Mouse (Mus musculus): Measurements from ENCODE around the gene Gimap8. TPM values are rescaled to one million over a fixed set of nuclear protein-coding genes. Genes with fewer than 3 reads are reported as not detected.
A peak's percentile ranks its signal among the peaks of the same experiment; 100 is the strongest.

Gimap8 gene
- polyA plus RNA-seq, 1 experiment from 2014 or later = 1.2 TPM

DNA sequence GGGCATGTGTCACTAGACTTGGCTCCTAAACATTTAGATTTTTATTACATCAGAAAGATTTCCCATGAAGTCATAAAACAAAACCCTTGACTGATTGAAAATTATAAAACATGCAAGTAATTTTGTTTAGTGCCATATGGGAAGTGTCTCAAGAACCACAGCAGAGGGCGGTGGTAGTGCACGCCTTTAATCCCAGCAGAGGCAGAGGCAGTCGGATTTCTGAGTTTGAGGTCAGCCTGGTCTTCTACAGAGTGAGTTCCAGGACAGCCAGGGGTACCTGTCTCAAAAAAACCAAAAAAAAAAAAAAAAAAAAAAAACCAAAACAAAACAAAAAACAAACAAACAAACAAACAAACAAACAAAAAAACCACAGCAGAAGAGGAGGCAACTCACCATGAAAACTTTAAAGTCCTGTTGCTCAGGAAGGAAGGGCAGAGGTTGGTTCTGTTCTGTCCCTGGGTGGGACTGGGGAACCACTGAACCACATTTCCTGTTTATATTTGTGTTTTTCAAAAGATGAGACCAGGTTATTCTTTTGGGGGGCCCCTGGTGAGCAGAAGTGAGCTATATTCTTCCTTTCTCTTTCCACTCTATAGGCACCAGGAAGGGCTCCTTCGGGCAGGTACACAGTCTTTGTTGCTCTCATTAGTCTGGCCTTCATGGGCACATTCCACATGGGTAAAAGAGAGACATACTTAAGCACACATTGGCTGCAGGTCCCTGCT, 50.0 kb downstream of the Gimap8 start:
- no peak overlapping the region for H3K4me2 ChIP-seq
- H3K27me3 ChIP-seq (replicated peaks) = no peaks in the 10 kb centered on the region
- H3K9me3 ChIP-seq (replicated peaks) = peaks cover 5% of the 10 kb centered on the region; the same call in 1 of the 2 replicates
- peaks cover 3% of the 10 kb centered on the region; the same call in 1 of the 2 replicates for H3K4me1 ChIP-seq (replicated peaks)
- WGBS = 80% methylated on average over 4 of the region's 4 CpGs
- H3K9ac ChIP-seq = no peak overlapping the region
- no peak overlapping the region for H3K27ac ChIP-seq (ENCODE audit: poor library complexity, severe bottlenecking)
- no peaks in the 10 kb centered on the region for H3K36me3 ChIP-seq
- ATAC-seq (ENCODE audit: insufficient number of reproducible peaks, low FRiP score) = no peak
- H3K4me3 ChIP-seq = no peak overlapping the region

DNA sequence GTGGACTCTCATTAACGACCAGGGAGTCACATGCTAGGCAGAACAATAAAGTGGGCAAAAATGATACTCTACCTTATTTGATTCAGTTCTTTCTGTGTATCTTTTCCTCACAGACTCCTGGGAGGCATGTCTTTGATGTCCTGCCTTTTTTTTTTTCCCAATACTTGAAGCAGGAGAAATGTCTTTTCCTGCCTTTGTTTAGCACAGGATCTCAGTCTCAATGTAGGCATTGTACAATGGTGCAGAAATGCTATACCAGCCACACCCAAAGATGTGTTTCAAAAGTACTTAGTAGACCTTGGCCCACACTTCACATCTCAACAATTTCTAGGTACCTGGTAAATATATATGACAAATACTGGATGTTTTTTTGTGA, 50.5 kb downstream of the Gimap8 start:
- Histone ChIP-seq H3K27me3 (replicated peaks) (no peaks in the 10 kb centered on the region), H3K9me3 (replicated peaks) (peaks cover 5% of the 10 kb centered on the region; the same call in 1 of the 2 replicates), H3K9ac (no peak overlapping the region), H3K36me3 (peaks cover 4% of the 10 kb centered on the region; the same call in 1 of the 2 replicates), H3K4me3 (no peak overlapping the region), H3K4me1 (replicated peaks) (peaks cover 3% of the 10 kb centered on the region; the same call in 1 of the 2 replicates), H3K27ac (ENCODE audit: poor library complexity, severe bottlenecking) (no peak overlapping the region), H3K4me2 (no peak overlapping the region)
- ATAC-seq (ENCODE audit: insufficient number of reproducible peaks, low FRiP score) = no peak
- 37% methylated on average over 1 of the region's 1 CpGs for WGBS

DNA sequence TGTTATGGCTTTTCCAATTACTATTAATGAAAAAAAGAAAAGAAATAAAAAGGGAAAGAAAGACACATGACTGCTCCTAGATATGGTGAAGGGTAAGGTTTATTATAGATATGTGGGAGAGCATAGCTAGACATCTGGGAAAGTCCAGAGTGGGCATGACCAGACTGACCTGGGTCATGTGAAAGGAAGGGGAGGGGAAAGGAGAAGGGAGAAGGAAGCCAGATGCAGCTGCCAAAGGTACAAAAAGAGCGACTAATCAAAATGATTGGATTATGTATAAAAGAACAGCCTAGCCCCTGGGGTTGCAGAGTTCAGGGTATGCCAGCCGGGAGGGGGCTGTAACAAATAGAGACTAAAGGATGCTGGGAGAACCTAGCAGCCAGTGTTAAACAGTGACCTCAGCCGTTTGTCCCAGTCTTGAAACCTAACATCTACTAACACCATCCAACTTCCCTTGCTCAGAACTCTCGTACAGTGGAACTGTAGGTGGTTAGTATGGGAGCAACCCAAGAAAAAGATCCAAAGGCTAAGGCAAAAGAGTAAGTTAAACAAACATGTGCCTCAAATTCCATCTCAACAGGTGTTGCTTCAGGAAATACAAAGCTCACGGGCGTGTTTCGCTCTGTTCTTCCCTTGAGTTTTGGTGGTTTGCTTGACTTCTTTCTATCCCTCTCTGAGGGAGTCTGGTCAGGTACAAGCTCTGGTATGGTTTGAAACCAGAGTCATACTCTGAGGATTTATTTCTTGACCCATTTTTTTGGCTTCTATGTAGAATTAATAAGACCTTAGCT, 51.2 kb downstream of the Gimap8 start:
- Histone ChIP-seq H3K9me3 (replicated peaks) (peaks cover 5% of the 10 kb centered on the region; the same call in 1 of the 2 replicates), H3K4me2 (no peak overlapping the region), H3K4me3 (no peak overlapping the region), H3K4me1 (replicated peaks) (peaks cover 3% of the 10 kb centered on the region; the same call in 1 of the 2 replicates), H3K9ac (no peak overlapping the region), H3K27ac (ENCODE audit: poor library complexity, severe bottlenecking) (no peak overlapping the region; the same call in 1 of the 2 replicates), H3K36me3 (peaks cover 8% of the 10 kb centered on the region; the same call in 1 of the 2 replicates), H3K27me3 (replicated peaks) (no peaks in the 10 kb centered on the region)
- 81% methylated on average over 7 of the region's 7 CpGs for WGBS
- ATAC-seq (ENCODE audit: insufficient number of reproducible peaks, low FRiP score) = no peak

DNA sequence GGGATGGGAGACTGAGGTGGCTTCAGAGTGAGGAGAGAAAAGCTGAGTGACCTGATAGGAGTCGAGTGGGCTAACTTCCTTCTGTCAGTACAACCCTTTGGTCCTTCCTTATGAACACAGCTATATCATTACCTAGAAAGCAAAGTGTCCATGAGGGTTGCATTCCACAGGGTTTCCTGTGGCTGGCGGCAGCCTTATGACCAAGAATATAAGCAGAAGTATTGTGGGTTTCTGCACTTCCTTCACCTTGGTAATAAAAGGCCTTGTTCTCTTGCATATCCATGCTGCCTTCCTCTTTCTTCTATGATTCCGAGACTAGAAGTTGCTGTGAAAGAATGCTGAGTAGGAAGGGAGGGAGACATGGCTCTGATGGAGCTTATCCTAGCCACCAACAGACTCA, 51.9 kb downstream of the Gimap8 start:
- Histone ChIP-seq H3K4me1 (replicated peaks) (peaks cover 3% of the 10 kb centered on the region; the same call in 1 of the 2 replicates), H3K9me3 (replicated peaks) (peaks cover 5% of the 10 kb centered on the region; the same call in 1 of the 2 replicates), H3K4me2 (no peak overlapping the region), H3K27me3 (replicated peaks) (no peaks in the 10 kb centered on the region), H3K4me3 (no peak overlapping the region), H3K9ac (no peak overlapping the region), H3K27ac (ENCODE audit: poor library complexity, severe bottlenecking) (0 out of 2 replicates have a peak overlapping the region, but pooled peaks have one; percentile 12), H3K36me3 (peaks cover 8% of the 10 kb centered on the region; the same call in 1 of the 2 replicates)
- 51% methylated on average over 3 of the region's 3 CpGs for WGBS
- ATAC-seq (ENCODE audit: insufficient number of reproducible peaks, low FRiP score) = no peak

DNA sequence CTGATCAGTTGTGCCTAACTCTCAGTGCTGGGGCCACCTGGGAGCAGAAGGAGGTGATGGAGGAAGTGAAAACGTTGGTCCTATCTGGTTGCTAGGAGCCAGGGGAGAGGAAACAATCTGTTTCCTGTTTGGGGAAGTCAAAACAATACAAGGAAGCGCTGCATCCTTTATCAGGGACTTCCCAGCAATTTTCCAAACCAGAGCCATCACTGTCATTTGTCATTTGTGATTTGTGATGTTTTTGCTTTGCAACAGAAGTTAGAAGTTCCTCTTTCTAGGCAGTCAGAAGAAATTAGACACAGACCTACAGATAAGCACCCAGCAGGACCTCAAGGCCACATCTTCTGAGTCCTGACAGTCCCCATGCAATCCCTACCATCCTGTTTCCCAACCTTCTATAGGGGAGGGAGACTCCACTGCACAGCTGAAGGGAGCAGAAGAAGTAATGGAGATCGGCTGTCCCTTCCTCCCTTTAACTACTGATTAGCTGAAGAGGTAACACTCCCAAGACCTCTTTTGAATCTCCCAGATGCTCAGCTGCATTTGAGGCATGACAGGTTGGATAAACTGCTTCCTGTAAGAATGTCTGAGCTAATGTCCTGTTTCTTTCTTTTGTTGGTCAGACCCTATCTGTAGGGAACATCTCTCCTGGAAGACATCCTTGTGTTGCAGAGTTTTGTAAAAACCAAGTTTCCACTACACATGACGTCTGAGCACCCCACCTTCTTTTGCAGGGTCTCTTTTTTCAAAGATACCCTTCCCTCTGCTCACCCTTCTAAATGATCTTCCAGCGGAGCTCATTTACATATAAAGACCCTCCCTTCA, 53.4 kb downstream of the Gimap8 start:
- ATAC-seq (ENCODE audit: insufficient number of reproducible peaks, low FRiP score) = peak; percentile 77
- Histone ChIP-seq H3K27me3 (replicated peaks) (no peaks in the 10 kb centered on the region), H3K9ac (no peak overlapping the region), H3K4me1 (replicated peaks) (peaks cover 3% of the 10 kb centered on the region; the same call in 1 of the 2 replicates), H3K4me3 (no peak overlapping the region), H3K36me3 (peaks cover 8% of the 10 kb centered on the region; the same call in 1 of the 2 replicates), H3K9me3 (replicated peaks) (no peaks in the 10 kb centered on the region), H3K4me2 (no peak overlapping the region), H3K27ac (ENCODE audit: poor library complexity, severe bottlenecking) (peak overlapping the region; percentile 80)
- WGBS = 25% methylated on average over 5 of the region's 5 CpGs

DNA sequence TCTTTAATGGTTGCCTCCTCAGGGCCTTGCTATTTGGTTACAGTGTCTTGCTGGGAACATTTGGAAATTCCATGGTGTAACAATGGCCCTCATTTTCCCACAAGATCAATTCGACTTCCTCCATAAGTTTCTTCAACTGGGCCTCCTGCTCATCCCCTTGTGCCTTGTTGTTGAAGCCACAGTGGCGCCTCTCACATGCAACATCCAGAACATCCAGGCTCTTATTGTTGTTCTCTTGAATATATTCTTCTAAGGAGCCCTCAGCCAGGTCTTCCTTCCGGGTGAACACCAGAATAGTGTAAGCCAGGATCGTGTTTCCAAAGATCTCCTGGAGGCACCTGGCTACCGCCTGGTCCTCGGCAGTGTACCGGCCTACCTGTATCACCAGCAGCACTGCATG, 55.1 kb downstream of the Gimap8 start:
- no peak overlapping the region for H3K9ac ChIP-seq
- no peaks in the 10 kb centered on the region for H3K9me3 ChIP-seq (replicated peaks)
- H3K4me1 ChIP-seq (replicated peaks) = peaks cover 3% of the 10 kb centered on the region; the same call in 1 of the 2 replicates
- no peak overlapping the region for H3K4me3 ChIP-seq
- ATAC-seq (ENCODE audit: insufficient number of reproducible peaks, low FRiP score) = no peak
- H3K4me2 ChIP-seq = no peak overlapping the region
- H3K27ac ChIP-seq (ENCODE audit: poor library complexity, severe bottlenecking) = peak overlapping the region; percentile 74
- no peaks in the 10 kb centered on the region for H3K27me3 ChIP-seq (replicated peaks)
- 77% methylated on average over 7 of the region's 7 CpGs for WGBS
- peaks cover 8% of the 10 kb centered on the region; the same call in 1 of the 2 replicates for H3K36me3 ChIP-seq

DNA sequence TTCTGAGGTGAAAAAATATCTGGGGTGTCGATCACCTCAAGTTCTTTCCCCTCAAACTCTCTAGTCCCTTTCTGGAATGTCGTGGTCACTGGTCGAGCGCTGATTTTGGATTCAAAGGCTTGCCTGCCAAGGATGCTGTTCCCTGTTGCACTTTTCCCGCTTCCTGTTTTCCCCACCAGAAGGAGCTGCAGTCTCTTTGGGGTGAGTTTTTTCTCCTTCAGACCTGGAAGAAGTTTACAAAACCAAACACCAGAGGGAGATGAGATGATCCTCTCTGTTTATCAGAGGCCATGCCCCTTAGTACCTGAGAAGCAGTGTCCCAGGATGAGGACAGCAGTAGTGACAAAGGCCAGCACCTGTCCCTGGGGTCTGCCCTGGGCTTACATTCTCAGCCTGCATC, 55.6 kb downstream of the Gimap8 start:
- Histone ChIP-seq H3K9ac (no peak overlapping the region), H3K27ac (ENCODE audit: poor library complexity, severe bottlenecking) (peak overlapping the region; percentile 74)
- 57% methylated on average over 5 of the region's 5 CpGs for WGBS

DNA sequence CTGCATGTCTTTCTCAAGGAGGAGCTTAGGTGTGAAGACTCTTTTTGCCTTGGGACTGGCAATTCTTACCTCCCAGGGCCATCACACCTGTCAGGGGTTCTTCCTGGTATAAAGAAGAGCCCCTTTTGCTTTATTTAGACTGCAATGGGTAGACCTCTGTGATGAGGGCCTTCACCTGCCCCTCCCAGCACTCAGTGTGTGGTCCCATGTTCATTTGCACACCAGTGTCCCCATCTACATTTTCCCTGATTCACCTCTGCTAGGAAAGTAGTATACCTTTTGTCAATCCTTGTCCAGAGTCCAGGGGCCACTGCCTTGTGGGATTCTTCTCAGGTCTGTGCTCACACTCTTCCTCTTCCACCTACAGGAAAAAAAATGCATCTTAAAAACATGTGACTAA, 57.1 kb downstream of the Gimap8 start:
- Histone ChIP-seq H3K27ac (ENCODE audit: poor library complexity, severe bottlenecking) (no peak overlapping the region), H3K27me3 (replicated peaks) (no peaks in the 10 kb centered on the region)
- no peak for ATAC-seq (ENCODE audit: insufficient number of reproducible peaks, low FRiP score)

More for the DNA sequence above, 55.6 kb downstream of the Gimap8 start:
- Histone ChIP-seq H3K4me2 (no peak overlapping the region), H3K4me1 (replicated peaks) (peaks cover 3% of the 10 kb centered on the region; the same call in 1 of the 2 replicates), H3K27me3 (replicated peaks) (no peaks in the 10 kb centered on the region), H3K36me3 (peaks cover 8% of the 10 kb centered on the region; the same call in 1 of the 2 replicates), H3K9me3 (replicated peaks) (no peaks in the 10 kb centered on the region), H3K4me3 (no peak overlapping the region)
- no peak for ATAC-seq (ENCODE audit: insufficient number of reproducible peaks, low FRiP score)

DNA sequence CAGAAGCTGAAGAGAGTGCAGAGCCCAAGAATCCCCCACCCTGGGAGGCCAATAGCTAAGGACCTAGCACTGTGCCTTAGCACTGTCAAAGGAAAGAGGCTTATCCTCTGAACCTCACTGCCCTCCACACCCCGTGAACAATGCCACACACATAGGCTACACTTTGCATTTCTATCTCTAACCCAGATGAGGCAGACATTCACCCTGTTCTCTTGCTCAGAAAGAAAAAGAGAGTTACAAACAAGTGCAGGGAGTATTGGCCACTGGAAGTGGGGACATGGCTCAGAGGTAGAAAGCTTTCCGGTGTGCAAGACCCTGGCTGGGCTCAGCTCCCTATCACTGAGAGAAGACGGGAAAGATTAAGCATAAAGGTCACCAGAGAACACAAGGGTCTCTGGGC, 59.1 kb downstream of the Gimap8 start:
- Histone ChIP-seq H3K9me3 (replicated peaks) (no peaks in the 10 kb centered on the region), H3K4me3 (peak overlapping the region; percentile 19), H3K27ac (ENCODE audit: poor library complexity, severe bottlenecking) (peak overlapping the region; percentile 62), H3K36me3 (peaks cover 8% of the 10 kb centered on the region; the same call in 1 of the 2 replicates), H3K9ac (no peak overlapping the region), H3K27me3 (replicated peaks) (no peaks in the 10 kb centered on the region), H3K4me2 (peak overlapping the region; percentile 47), H3K4me1 (replicated peaks) (no peaks in the 10 kb centered on the region)
- ATAC-seq (ENCODE audit: insufficient number of reproducible peaks, low FRiP score) = no peak
- 41% methylated on average over 3 of the region's 3 CpGs for WGBS

More for the DNA sequence above, 57.1 kb downstream of the Gimap8 start:
- H3K9ac ChIP-seq = no peak overlapping the region
- peaks cover 3% of the 10 kb centered on the region; the same call in 1 of the 2 replicates for H3K4me1 ChIP-seq (replicated peaks)
- no peak overlapping the region for H3K4me2 ChIP-seq
- no peaks in the 10 kb centered on the region for H3K9me3 ChIP-seq (replicated peaks)
- H3K36me3 ChIP-seq = peaks cover 8% of the 10 kb centered on the region; the same call in 1 of the 2 replicates
- H3K4me3 ChIP-seq = no peak overlapping the region

Measured in heart, embryonic 12.5 days (tissue).